Mouse (Mus musculus) kidney, postnatal 0 days (tissue): ENCODE measurements around the gene Cpne4. TPM values are rescaled to one million over a fixed set of nuclear protein-coding genes. Genes with fewer than 3 reads are reported as not detected.
A peak's percentile ranks its signal among the peaks of the same experiment; 100 is the strongest.

Source experiments
- ATAC-seq: fragments of 200-750 bp; cut with Nextera tagmentation; replicated peaks from 2 replicates; pipeline ENCODE4 v1.8.0; 2017; ENCODE audit warnings: low read depth, moderate number of reproducible peaks, moderate TSS enrichment, moderate library complexity; ENCODE audit not compliant: low FRiP score
- DNase-seq: peaks from one replicate; pipeline ENCODE4 v3.0.0-alpha.2; 2016; ENCODE audit warnings: low spot score
- H3K27ac ChIP-seq: fragments of 300-500 bp; sonication (generic); 2 replicates; pipeline ENCODE4 v1.5.1; 2014; ENCODE audit warnings: mild to moderate bottlenecking
- H3K27me3 ChIP-seq: fragments of 300-500 bp; sonication (generic); 2 replicates; pipeline ENCODE4 v1.6.1; 2014; ENCODE audit warnings: low read length, mixed read lengths; ENCODE audit not compliant: insufficient read depth
- H3K36me3 ChIP-seq: fragments of 300-500 bp; sonication (generic); 2 replicates; pipeline ENCODE4 v1.6.1; 2014; ENCODE audit warnings: low read length, mixed read lengths; ENCODE audit not compliant: insufficient read depth
- H3K4me1 ChIP-seq: fragments of 300-500 bp; sonication (generic); replicated peaks from 2 replicates; pipeline ENCODE4 v1.6.1; 2014; ENCODE audit warnings: antibody characterized with exemption, low read length, mixed read lengths; ENCODE audit not compliant: insufficient read depth
- H3K4me2 ChIP-seq: fragments of 300-500 bp; sonication (generic); 2 replicates; pipeline ENCODE4 v1.6.1; 2014; ENCODE audit warnings: mild to moderate bottlenecking, low read length, moderate library complexity, mixed read lengths
- H3K4me3 ChIP-seq: fragments of 300-500 bp; sonication (generic); replicated peaks from 2 replicates; pipeline ENCODE4 v1.5.1; 2014; ENCODE audit warnings: low read depth, low read length
- H3K9ac ChIP-seq: fragments of 300-500 bp; sonication (generic); 2 replicates; pipeline ENCODE4 v1.6.1; 2014; ENCODE audit warnings: low read depth, low read length
- H3K9me3 ChIP-seq: fragments of 300-500 bp; sonication (generic); replicated peaks from 2 replicates; pipeline ENCODE4 v1.6.1; 2016; ENCODE audit warnings: low read length, inconsistent platforms, mixed read lengths
- CTCF ChIP-seq: IDR thresholded peaks from 2 replicates; pipeline ENCODE4 v1.5.1; 2016; ENCODE audit warnings: antibody characterized with exemption, low read depth, mild to moderate bottlenecking, moderate library complexity
- WGBS: fragments of 180-500 bp; shearing (Covaris S2); extraction: QIAGEN DNeasy Blood & Tissue Kit; methylation state at CpG from one replicate; pipeline ENCODE4 v1.1.7; 2014; 5-methylcytosine and 5-hydroxymethylcytosine counted together
- polyA plus RNA-seq: library from polyadenylated mRNA; unstranded; fragments of >200 nt; fragmentation: Nextera tagmentation; extraction: Ambion mirVana; gene quantifications from 2 replicates; pipeline ENCODE4 v1.2.1, GENCODE M21; 2015

Gene Cpne4
- polyA plus RNA-seq, 1 experiment from 2014 or later = 0.21 TPM

DNA sequence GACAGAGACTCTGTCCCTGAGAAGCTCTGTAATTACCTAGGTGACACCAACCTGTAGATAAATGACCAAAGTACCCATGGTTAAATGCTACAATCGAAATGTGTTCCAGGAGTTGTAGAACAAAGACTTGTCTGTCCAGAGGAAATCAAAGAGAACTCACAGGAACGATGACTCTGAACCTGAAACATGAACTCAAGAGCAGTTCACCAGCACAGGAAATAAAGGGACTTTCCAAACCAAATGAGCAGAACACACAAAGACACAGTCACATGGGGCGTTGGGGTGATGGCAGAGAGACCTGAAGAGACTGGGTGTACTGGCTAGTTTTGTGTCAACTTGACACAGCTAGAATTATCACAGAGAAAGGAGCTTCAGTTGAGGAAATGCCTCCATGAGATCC lies 329.9 kb downstream of the Cpne4 start:
- no peak overlapping the region for H3K4me3 ChIP-seq
- 64% methylated on average over 3 of the region's 3 CpGs for WGBS
- no peaks in the 10 kb centered on the region for H3K9me3 ChIP-seq
- no peak for TF ChIP-seq CTCF
- no peaks in the 10 kb centered on the region for H3K27me3 ChIP-seq
- H3K4me1 ChIP-seq = no peaks in the 10 kb centered on the region
- H3K4me2 ChIP-seq = no peak overlapping the region
- H3K36me3 ChIP-seq = no peaks in the 10 kb centered on the region
- H3K27ac ChIP-seq = no peak overlapping the region
- H3K9ac ChIP-seq = no peak overlapping the region
- DNase-seq (no peak), ATAC-seq (no peak)

DNA sequence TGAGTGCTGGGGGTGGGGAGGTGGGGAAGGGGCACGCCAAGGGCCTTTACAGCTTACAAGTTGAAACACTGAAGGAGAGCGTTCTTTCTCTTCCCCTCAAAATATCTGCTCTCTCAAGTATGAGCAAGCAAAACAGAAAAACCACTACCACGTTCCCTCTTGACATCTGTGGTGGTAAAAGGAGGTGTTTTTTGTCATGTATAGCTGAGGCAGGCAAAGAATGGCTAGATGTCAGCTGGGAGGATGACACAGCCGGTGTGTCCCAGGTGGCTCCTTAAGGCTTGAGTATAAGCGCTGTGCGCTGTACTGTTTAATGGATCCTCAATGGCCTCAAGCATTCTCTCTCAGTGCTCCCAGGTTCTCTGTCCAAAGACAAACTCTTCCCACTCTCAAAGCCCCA lies 331.5 kb downstream of the Cpne4 start:
- Histone ChIP-seq H3K36me3 (no peaks in the 10 kb centered on the region), H3K4me1 (no peaks in the 10 kb centered on the region), H3K4me3 (no peak overlapping the region), H3K27ac (no peak overlapping the region), H3K9me3 (no peaks in the 10 kb centered on the region), H3K4me2 (no peak overlapping the region), H3K27me3 (no peaks in the 10 kb centered on the region), H3K9ac (no peak overlapping the region)
- WGBS = 82% methylated on average over 6 of the region's 6 CpGs
- no peak for ATAC-seq
- DNase-seq = no peak
- TF ChIP-seq CTCF = no peak

DNA sequence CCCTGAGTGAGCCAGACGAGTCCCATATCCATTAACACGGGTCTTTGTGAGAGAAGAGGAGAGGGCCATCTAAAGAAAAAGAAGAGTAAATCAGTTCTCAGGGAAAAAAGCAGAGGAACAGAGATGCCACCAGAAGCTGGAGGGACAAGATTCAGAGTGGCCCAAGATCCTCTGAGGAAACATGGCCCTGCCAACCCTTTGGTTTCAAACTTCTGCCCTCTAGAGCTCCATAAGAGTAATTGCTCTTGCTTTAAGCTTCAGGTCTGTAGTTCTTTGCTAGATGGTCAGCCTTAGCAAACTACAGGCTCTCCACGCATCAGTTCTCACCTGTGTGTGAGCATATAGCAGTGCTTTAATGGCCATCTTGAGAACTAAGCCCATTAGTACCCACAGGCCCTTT lies 343.4 kb downstream of the Cpne4 start:
- no peak overlapping the region for H3K4me3 ChIP-seq
- H3K36me3 ChIP-seq = no peaks in the 10 kb centered on the region
- TF ChIP-seq CTCF = no peak; the same call in 1 of the 2 replicates
- ATAC-seq = no peak
- no peak overlapping the region for H3K9ac ChIP-seq
- DNase-seq = no peak
- no peaks in the 10 kb centered on the region for H3K9me3 ChIP-seq
- H3K4me2 ChIP-seq = no peak overlapping the region
- no peaks in the 10 kb centered on the region for H3K4me1 ChIP-seq
- H3K27me3 ChIP-seq = no peaks in the 10 kb centered on the region
- H3K27ac ChIP-seq = no peak overlapping the region
- 65% methylated on average over 3 of the region's 3 CpGs for WGBS

DNA sequence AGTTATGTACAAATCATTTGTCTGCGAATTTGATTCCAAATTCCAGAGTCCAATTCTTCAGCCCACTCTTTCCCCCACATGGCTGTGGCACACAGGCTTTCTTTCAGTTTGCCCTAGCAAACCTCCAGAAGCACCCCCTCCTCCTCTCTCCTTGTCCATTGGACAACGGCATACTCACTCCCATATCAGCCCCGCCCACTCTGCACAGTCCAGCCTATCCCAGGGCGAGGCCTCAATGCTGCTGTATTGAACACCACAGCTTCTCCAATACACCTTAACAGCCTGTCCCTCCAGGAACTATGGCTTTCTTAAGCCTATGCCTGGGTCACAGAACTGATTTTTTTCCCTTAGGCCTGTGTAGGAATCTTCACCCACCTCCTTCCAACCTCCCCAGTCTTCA lies 348.3 kb downstream of the Cpne4 start:
- no peak overlapping the region for H3K4me3 ChIP-seq
- no peaks in the 10 kb centered on the region for H3K4me1 ChIP-seq
- no peak for TF ChIP-seq CTCF
- no peak for DNase-seq
- no peaks in the 10 kb centered on the region for H3K36me3 ChIP-seq
- no peaks in the 10 kb centered on the region for H3K9me3 ChIP-seq
- ATAC-seq = no peak
- H3K27ac ChIP-seq = no peak overlapping the region
- WGBS = 85% methylated on average over 4 of the region's 4 CpGs
- H3K9ac ChIP-seq = no peak overlapping the region
- no peaks in the 10 kb centered on the region for H3K27me3 ChIP-seq
- no peak overlapping the region for H3K4me2 ChIP-seq

DNA sequence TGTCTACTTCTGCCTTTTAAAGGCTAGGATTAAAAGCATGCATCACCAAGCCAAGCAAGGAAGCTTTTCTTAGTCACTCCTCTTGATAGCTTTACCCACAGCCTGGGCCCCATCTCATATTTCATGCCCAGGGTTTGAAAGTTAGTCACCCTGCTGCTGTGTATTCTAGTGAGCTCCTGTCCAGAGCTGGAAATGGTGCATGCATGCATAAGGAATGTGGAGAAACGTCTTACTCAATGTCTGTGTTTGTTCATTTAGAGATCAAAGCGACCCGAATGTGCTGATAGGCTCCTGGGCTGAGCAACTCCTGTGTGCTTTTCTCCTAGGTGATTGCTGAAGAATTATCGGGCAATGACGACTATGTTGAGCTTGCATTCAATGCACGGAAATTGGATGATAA lies 354.0 kb downstream of the Cpne4 start:
- Histone ChIP-seq H3K9me3 (no peaks in the 10 kb centered on the region), H3K27ac (no peak overlapping the region), H3K4me2 (no peak overlapping the region), H3K36me3 (no peaks in the 10 kb centered on the region), H3K9ac (no peak overlapping the region), H3K27me3 (no peaks in the 10 kb centered on the region), H3K4me1 (no peaks in the 10 kb centered on the region), H3K4me3 (no peak overlapping the region)
- TF ChIP-seq CTCF = no peak
- ATAC-seq (no peak), DNase-seq (peak; percentile 2)
- WGBS = 52% methylated on average over 6 of the region's 6 CpGs

DNA sequence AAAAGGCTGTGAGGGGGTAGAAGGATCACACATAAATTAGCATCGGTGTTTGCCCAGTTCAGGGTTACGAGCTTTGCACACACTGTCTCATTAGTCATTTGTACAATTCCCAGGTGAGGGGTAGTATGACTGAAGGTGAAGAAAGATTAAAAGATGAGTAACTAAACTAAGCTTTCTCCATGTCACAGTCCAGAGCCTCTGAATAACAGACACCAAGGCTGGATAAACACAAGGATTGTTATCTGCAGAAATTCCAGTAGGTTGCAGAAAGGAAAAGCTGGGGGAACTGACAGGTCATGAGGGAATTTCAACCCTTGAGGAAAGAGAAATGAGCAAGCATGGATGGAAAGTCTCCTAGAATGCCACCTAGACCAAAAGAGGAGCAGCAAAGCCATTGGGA lies 354.7 kb downstream of the Cpne4 start:
- no peak overlapping the region for H3K27ac ChIP-seq
- DNase-seq = no peak
- H3K4me1 ChIP-seq = no peaks in the 10 kb centered on the region
- no peak overlapping the region for H3K9ac ChIP-seq
- H3K27me3 ChIP-seq = no peaks in the 10 kb centered on the region
- TF ChIP-seq CTCF = no peak
- H3K4me3 ChIP-seq = no peak overlapping the region
- WGBS = 39% methylated on average over 2 of the region's 2 CpGs
- no peaks in the 10 kb centered on the region for H3K36me3 ChIP-seq
- H3K4me2 ChIP-seq = no peak overlapping the region
- no peaks in the 10 kb centered on the region for H3K9me3 ChIP-seq
- no peak for ATAC-seq

DNA sequence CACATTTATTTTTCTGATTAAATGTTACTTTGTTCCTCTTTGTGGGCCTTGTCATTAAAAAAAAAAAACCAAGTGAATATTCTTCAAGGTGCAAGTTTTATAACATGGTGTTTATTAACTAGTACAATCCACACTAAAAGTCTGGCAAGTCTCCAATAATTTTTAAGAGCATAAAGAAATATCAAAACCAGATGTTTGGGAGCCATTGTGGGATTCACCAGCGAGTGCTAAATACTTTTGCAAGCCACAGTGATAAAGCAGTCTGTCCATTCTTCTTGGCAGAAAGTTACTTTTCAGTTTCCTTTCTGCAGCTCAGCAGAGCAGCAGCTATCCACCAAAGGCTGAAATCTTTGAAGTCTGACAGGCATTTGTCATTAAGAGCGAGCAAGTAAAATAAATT lies 365.6 kb downstream of the Cpne4 start:
- no peak overlapping the region for H3K4me2 ChIP-seq
- no peak for ATAC-seq
- no peak overlapping the region for H3K27ac ChIP-seq
- no peaks in the 10 kb centered on the region for H3K27me3 ChIP-seq
- peak; percentile 0 for DNase-seq
- no peak for TF ChIP-seq CTCF
- H3K4me3 ChIP-seq = no peak overlapping the region
- no peak overlapping the region for H3K9ac ChIP-seq
- WGBS = 23% methylated on average over 2 of the region's 2 CpGs
- no peaks in the 10 kb centered on the region for H3K9me3 ChIP-seq
- H3K36me3 ChIP-seq = no peaks in the 10 kb centered on the region
- H3K4me1 ChIP-seq = no peaks in the 10 kb centered on the region
